10 mouse cellular contexts compared by ENCODE assay signal in genomic region chrX:101889813-101890469, GRCm38 (mm10). TPM values are rescaled to one million over a fixed set of nuclear protein-coding genes. Genes with fewer than 3 reads are reported as not detected.
DNase-seq lines count a peak whose midpoint lies in the region; ATAC-seq lines count a peak whose summit lies in the region.
"Had no signal": no experiment of that assay in that cellular context is flagged by ENCODE, and none has a peak within 500 bp of the region (broad histone marks: within the 10 kb centered on the region; RNA-seq: fewer than 3 reads in every experiment).

No protein-coding gene starts in this region.

- ATAC-seq in megakaryocyte, adult 5-6 weeks (ENCODE audit: poor library complexity, severe bottlenecking): no peak
- ATAC-seq in midbrain, embryonic 13.5 days: no peak

- no peaks in the 10 kb centered on the region for H3K9me3 ChIP-seq in midbrain, embryonic 13.5 days
- H3K9me3 ChIP-seq: limb, embryonic 12.5 days had no signal

- no peak overlapping the region for H3K9ac ChIP-seq in midbrain, embryonic 13.5 days (replicated peaks)
- H3K9ac ChIP-seq: limb, embryonic 12.5 days had no signal

- WGBS in midbrain, embryonic 13.5 days: 90% methylated on average over 4 of the region's 4 CpGs

- peak; percentile 60 for DNase-seq in 3134 (ENCODE audit: extremely low read depth, insufficient read length, low spot score)
- peak; percentile 78 for DNase-seq in Muller cell, postnatal 12 days (ENCODE audit: inconsistent ontology term)
- peak; percentile 75 to 87 for DNase-seq in cerebellum, postnatal 36 days
- peak; percentile 78 to 81 for DNase-seq in kidney, postnatal 36 days
- no peak for DNase-seq in neural tube, embryonic 10.5 days (ENCODE audit: extremely low spot score, low spot score)
- DNase-seq in thymus, postnatal 36 days: no peak

- no peaks in the 10 kb centered on the region for H3K4me1 ChIP-seq in midbrain, embryonic 13.5 days (replicated peaks)
- H3K4me1 ChIP-seq: limb, embryonic 12.5 days had no signal

- peaks cover 43% of the 10 kb centered on the region for H3K27me3 ChIP-seq in midbrain, embryonic 13.5 days

- no peak overlapping the region for H3K27ac ChIP-seq in midbrain, embryonic 13.5 days
- H3K27ac ChIP-seq: limb, embryonic 12.5 days had no signal

- H3K4me2 ChIP-seq in midbrain, embryonic 13.5 days (replicated peaks): no peak overlapping the region
- H3K4me2 ChIP-seq: limb, embryonic 12.5 days had no signal

- no peak overlapping the region for H3K4me3 ChIP-seq in midbrain, embryonic 13.5 days (replicated peaks)
- H3K4me3 ChIP-seq: erythroblast, embryonic 14.5 days; limb, embryonic 12.5 days had no signal

- no peaks in the 10 kb centered on the region for H3K36me3 ChIP-seq in midbrain, embryonic 13.5 days
- H3K36me3 ChIP-seq: limb, embryonic 12.5 days had no signal

RNA-seq across cellular contexts. Expression of gene Nhsl2, which starts 40.8 kb away (rescaled TPM):
- total RNA-seq in megakaryocyte, adult 5-6 weeks (2015): 66.4 and 93.9 TPM in 2 replicates
- total RNA-seq in megakaryocyte, adult 5-6 weeks (2017): 30.7 and 41.8 TPM in 2 replicates
- polyA plus RNA-seq in midbrain, embryonic 13.5 days (2015; fragmentation: Nextera tagmentation; extraction: Ambion mirVana): 6.1 and 7.3 TPM in 2 replicates
- polyA plus RNA-seq: erythroblast, embryonic 14.5 days had no signal

Comparison
In these comparisons a context has a peak if more than half of its experiments do, and no peak if none do; other contexts are left out.
1. DNase-seq: peak in 3134 (single experiment), Muller cell, postnatal 12 days (single experiment), cerebellum, postnatal 36 days (2 of 2) and kidney, postnatal 36 days (2 of 2); none in neural tube, embryonic 10.5 days (single experiment) and thymus, postnatal 36 days (0 of 2).